Comparison of ENCODE assay signal across 9 mouse cellular contexts in the genomic region with DNA sequence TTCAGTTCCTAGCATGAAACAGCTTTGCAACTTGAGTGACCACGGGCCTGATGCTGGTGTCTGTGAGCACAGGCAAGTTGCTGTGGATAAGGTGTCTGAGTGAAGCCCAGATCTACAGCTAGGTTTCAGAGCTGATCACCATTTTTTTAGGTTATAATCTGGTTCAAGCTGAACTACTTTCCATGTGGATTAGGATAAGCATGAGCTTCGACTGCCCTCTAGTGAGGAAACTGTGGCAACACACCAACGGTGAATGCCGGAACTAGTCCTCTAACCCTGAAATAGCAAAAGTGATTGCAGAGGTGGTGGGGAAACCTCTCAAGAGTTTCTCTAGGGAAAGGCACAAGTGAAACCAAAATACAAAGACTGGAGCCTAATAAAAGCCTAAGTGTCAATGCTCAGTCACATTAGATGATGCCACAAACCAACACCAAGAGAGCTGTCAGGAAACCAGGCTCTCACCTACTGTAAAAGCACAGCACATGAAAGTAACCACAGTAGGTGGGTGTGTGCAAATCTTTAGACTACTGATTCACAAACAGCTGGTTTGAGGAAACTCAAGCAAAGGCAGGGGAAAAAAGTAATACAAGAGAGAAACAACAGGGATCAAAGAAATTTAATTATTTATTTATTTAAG.
A peak's percentile ranks its signal among the peaks of the same experiment; 100 is the strongest.
DNase-seq lines count a peak whose midpoint lies in the region; ATAC-seq and TF ChIP-seq lines count a peak whose summit lies in the region.
"Had no signal": no experiment of that assay in that cellular context is flagged by ENCODE, and none has a peak within 500 bp of the region (broad histone marks: within the 10 kb centered on the region; RNA-seq: fewer than 3 reads in every experiment).

No protein-coding gene starts in this region.

- no peak overlapping the region for H3K4me2 ChIP-seq in liver, embryonic 12.5 days
- no peak overlapping the region for H3K4me2 ChIP-seq in midbrain, embryonic 11.5 days

- no peaks in the 10 kb centered on the region for H3K4me1 ChIP-seq in liver, adult 2 months (ENCODE audit: control insufficient read depth, insufficient read depth, low read length)
- no peaks in the 10 kb centered on the region for H3K4me1 ChIP-seq in liver, embryonic 12.5 days
- no peaks in the 10 kb centered on the region for H3K4me1 ChIP-seq in midbrain, embryonic 11.5 days (ENCODE audit: control insufficient read depth, insufficient read depth, low read length)

- H3K9me3 ChIP-seq in liver, embryonic 12.5 days (replicated peaks), result no peaks in the 10 kb centered on the region
- no peaks in the 10 kb centered on the region for H3K9me3 ChIP-seq in midbrain, embryonic 11.5 days (ENCODE audit: control insufficient read depth, low read length)

- H3K4me3 ChIP-seq in liver, adult 2 months (ENCODE audit: insufficient read depth, low read depth, low read length), result no peak overlapping the region
- H3K4me3 ChIP-seq in liver, embryonic 12.5 days, result no peak overlapping the region
- H3K4me3 ChIP-seq in midbrain, embryonic 11.5 days (ENCODE audit: low read depth, low read length), result no peak overlapping the region

- H3K79me2 ChIP-seq in liver, adult 2 months (ENCODE audit: control insufficient read depth, insufficient read depth, low read length), result no peaks in the 10 kb centered on the region

- DNase-seq in liver, adult 2 months (ENCODE audit: extremely low read depth, low read depth, low spot score), result peak; percentile 31
- peak; percentile 57 for DNase-seq in cerebellum, adult 9-11 months
- peak; percentile 62 to 89 for DNase-seq in frontal cortex, adult 2 months (ENCODE audit: extremely low spot score in 1 of 2, low spot score in 1 of 2)
- DNase-seq in induced T-regulatory cell, adult 2 months (ENCODE audit: low read depth), result peak; percentile 35
- peak; percentile 63 to 69 for DNase-seq in left cerebral cortex, adult 18-20 months (ENCODE audit: low spot score in 2 of 2)
- peak; percentile 94 for DNase-seq in midbrain, embryonic 11.5 days (ENCODE audit: low spot score, missing footprints)
- DNase-seq in skeletal muscle tissue, adult 2 months (ENCODE audit: low read depth, low spot score), result peak; percentile 16

- no peaks in the 10 kb centered on the region for H3K36me3 ChIP-seq in liver, adult 2 months (ENCODE audit: control insufficient read depth, insufficient read depth, low read length)
- H3K36me3 ChIP-seq in liver, embryonic 12.5 days, result no peaks in the 10 kb centered on the region
- no peaks in the 10 kb centered on the region for H3K36me3 ChIP-seq in midbrain, embryonic 11.5 days (ENCODE audit: control insufficient read depth, insufficient read depth, low read length)

- no peak for TF ChIP-seq POLR2A in liver, adult 2 months (IDR thresholded peaks at IDR 0.05; ENCODE audit: extremely low read depth, insufficient read depth, low read length)

- no peak overlapping the region for H3K9ac ChIP-seq in liver, adult 2 months (ENCODE audit: low read depth, low read length)
- H3K9ac ChIP-seq in liver, embryonic 12.5 days, result no peak overlapping the region
- H3K9ac ChIP-seq in midbrain, embryonic 11.5 days (ENCODE audit: low read length), result no peak overlapping the region

- H3K27me3 ChIP-seq in liver, adult 2 months (ENCODE audit: control insufficient read depth, insufficient read depth, low read length), result no peaks in the 10 kb centered on the region
- H3K27me3 ChIP-seq in liver, embryonic 12.5 days (replicated peaks), result no peaks in the 10 kb centered on the region
- H3K27me3 ChIP-seq in midbrain, embryonic 11.5 days (ENCODE audit: control insufficient read depth, insufficient read depth, low read length), result no peaks in the 10 kb centered on the region

- H3K27ac ChIP-seq in liver, adult 2 months (replicated peaks; ENCODE audit: insufficient read depth, low read depth, low read length), result no peak overlapping the region
- no peak overlapping the region for H3K27ac ChIP-seq in liver, embryonic 12.5 days
- H3K27ac ChIP-seq in midbrain, embryonic 11.5 days (ENCODE audit: low read depth, low read length), result no peak overlapping the region
- H3K27ac ChIP-seq: macrophage had no signal

- no peak for ATAC-seq in liver, embryonic 12.5 days
- ATAC-seq in midbrain, embryonic 11.5 days (ENCODE audit: low FRiP score), result peak; percentile 44; the same call in 1 of the 2 replicates

- peak; percentile 60; the same call in 1 of the 2 replicates for TF ChIP-seq CTCF in liver, adult 2 months (IDR thresholded peaks at IDR 0.05; ENCODE audit: low read depth, low read length)

- 26% methylated on average over 4 of the region's 4 CpGs for WGBS in liver, adult 2 months
- WGBS in liver, embryonic 12.5 days (ENCODE audit: insufficient replicate concordance), result 22% methylated on average over 4 of the region's 4 CpGs
- WGBS in midbrain, embryonic 11.5 days, result 33% methylated on average over 4 of the region's 4 CpGs

Comparison
In these comparisons a context has a peak if more than half of its experiments do, and no peak if none do; other contexts are left out.
1. DNase-seq: peak in every context shown above with its lines; median percentile 94 in midbrain, embryonic 11.5 days; 76 in frontal cortex, adult 2 months; 66 in left cerebral cortex, adult 18-20 months; 57 in cerebellum, adult 9-11 months; 35 in induced T-regulatory cell, adult 2 months; 31 in liver, adult 2 months; 16 in skeletal muscle tissue, adult 2 months.